Mouse (Mus musculus): ENCODE results near the gene Kcnj9.

- no peak for TF ChIP-seq POLR2A (IDR thresholded peaks at IDR 0.05; ENCODE audit: extremely low read depth, insufficient read depth, low read length)
- TF ChIP-seq CTCF (IDR thresholded peaks at IDR 0.05; ENCODE audit: low read depth, low read length): no peak
Observed at GRCm38 (mm10) chr1:172317946-172318345, 11.2 kb downstream of the Kcnj9 start.

Data from liver, adult 2 months (tissue).